Mouse (Mus musculus) G1E (cell line): Measurements from ENCODE around the gene Calm1. TPM values are rescaled to one million over a fixed set of nuclear protein-coding genes. Genes with fewer than 3 reads are reported as not detected.
A peak's percentile ranks its signal among the peaks of the same experiment; 100 is the strongest.

Source experiments
- ATAC-seq: 2 replicates; pipeline ENCODE4 v1.8.0; 2016; ENCODE audit warnings: mild to moderate bottlenecking; ENCODE audit not compliant: insufficient number of reproducible peaks, poor library complexity, low FRiP score, severe bottlenecking; ENCODE audit errors: extremely low read depth
- DNase-seq: peaks from one replicate; pipeline ENCODE4 v3.0.0; 2012; ENCODE audit warnings: low spot score
- H3K27me3 ChIP-seq: 2 replicates; pipeline ENCODE4 v1.6.1; 2012; ENCODE audit warnings: mild to moderate bottlenecking, low read length, inconsistent platforms; ENCODE audit not compliant: insufficient read depth
- H3K36me3 ChIP-seq: replicated peaks from 2 replicates; pipeline ENCODE3; 2012; ENCODE audit warnings: mild to moderate bottlenecking, inconsistent platforms
- H3K4me1 ChIP-seq: 2 replicates; pipeline ENCODE4 v1.6.1; 2012; ENCODE audit warnings: low read depth, low read length, inconsistent platforms, mixed read lengths; ENCODE audit not compliant: insufficient read depth
- H3K4me3 ChIP-seq: 2 replicates; pipeline ENCODE4 v1.5.1; 2012; ENCODE audit warnings: low read depth, mild to moderate bottlenecking, inconsistent platforms, low read length, moderate library complexity, mixed read lengths
- H3K9me3 ChIP-seq: replicated peaks from 2 replicates; pipeline ENCODE4 v1.6.1; 2012; ENCODE audit warnings: inconsistent platforms
- CTCF ChIP-seq: IDR thresholded peaks from 2 replicates; pipeline ENCODE4 v1.5.1; 2012; ENCODE audit warnings: low read depth, low read length, inconsistent platforms, mixed read lengths
- GATA1 ChIP-seq: IDR thresholded peaks from 2 replicates; pipeline ENCODE4 v1.6.1; 2012; ENCODE audit warnings: borderline replicate concordance, low read length, inconsistent platforms, mixed read lengths
- GATA2 ChIP-seq: IDR thresholded peaks from 2 replicates; pipeline ENCODE4 v1.6.1; 2012; ENCODE audit warnings: low read depth, low read length, inconsistent platforms, borderline replicate concordance
- POLR2AphosphoS5 ChIP-seq: IDR thresholded peaks from 2 replicates; pipeline ENCODE4 v1.6.1; 2012; ENCODE audit warnings: low read depth, low read length, inconsistent platforms; ENCODE audit not compliant: insufficient replicate concordance
- TAL1 ChIP-seq: conservative IDR thresholded peaks from 2 replicates; pipeline ENCODE4 v1.6.1; 2012; ENCODE audit warnings: low read depth, low read length, inconsistent platforms, mixed read lengths
- polyA plus RNA-seq: library from polyadenylated mRNA; stranded (reverse); fragments of >175 nt; gene quantifications from 2 replicates; pipeline ENCODE4 v1.2.3, GENCODE M21; 2012
- total RNA-seq, 2 experiments: library from RNA; stranded (forward) in 1 of 2; stranded (reverse) in 1 of 2; fragments of 200-1000 nt in 1 of 2; fragments of >200 nt in 1 of 2; fragmentation: Nextera tagmentation in 1 of 2; gene quantifications; 2 replicates each; pipeline ENCODE4 v1.2.3; 2014 to 2017

The Calm1 gene
- total and polyA plus RNA-seq, 3 experiments = 749 to 1,086 (median 853) TPM

DNA sequence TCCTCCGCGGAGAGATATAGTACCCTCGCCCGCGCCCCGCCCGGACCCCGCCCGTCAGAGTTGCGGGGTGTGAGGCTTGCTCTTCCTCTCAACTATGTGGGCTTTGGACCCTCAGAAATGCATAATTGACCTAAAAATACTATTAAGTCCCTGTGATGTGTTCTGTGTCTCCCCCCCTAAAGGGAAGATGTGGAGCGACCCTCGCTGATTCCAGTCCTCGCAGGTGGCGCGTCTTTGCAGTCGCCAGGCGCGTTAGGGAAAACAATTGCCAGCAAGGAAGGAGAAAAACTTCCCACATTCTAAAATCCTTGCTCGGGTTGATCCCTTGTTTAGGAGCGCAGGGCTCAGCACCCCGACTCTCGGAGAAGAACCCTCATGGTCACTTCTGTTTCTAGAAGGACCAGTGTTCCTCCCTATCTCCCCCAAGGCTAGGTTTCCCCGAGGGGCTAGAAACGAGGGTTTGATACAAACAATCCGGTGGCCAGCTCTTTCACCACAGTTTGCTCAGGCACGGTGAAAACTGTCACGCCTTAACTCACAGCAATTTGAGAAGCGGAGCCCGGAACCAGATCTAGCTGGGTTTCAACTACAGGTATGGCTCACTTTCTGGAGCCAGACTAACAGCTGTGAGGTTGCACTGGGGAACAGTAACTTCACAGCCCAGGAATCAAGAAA, 11.3 kb upstream of the Calm1 start:
- peaks cover 55% of the 10 kb centered on the region for H3K4me1 ChIP-seq
- ATAC-seq = no peak
- peaks cover 4% of the 10 kb centered on the region for H3K9me3 ChIP-seq
- peak; percentile 43 for DNase-seq
- peak overlapping the region; percentile 75 for H3K4me3 ChIP-seq
- H3K27me3 ChIP-seq = peaks cover 5% of the 10 kb centered on the region; the same call in 1 of the 2 replicates
- TF ChIP-seq CTCF = no peak
- TF ChIP-seq TAL1 = no peak
- no peak for TF ChIP-seq GATA1
- TF ChIP-seq GATA2 = no peak
- TF ChIP-seq POLR2AphosphoS5 = no peak
- H3K36me3 ChIP-seq = no peaks in the 10 kb centered on the region

DNA sequence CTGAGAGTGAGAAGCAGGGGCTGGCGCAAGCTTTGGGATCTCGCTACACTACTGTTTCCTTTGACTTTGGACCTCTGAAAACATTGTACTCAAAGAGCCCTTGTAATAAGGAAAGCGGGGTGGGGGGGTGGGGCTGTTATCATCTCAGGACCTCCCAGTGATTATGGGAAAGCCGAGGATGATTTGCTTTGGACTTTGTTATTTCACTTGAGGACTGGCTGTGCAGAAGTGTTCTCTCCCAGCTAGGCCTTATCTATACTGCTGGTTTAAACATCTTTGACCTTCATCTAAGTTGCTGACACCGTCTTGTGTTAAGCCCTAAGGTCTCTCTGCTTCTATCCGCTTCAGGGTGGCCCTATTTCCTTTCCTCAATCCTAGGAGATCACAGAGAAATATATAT, 8.4 kb upstream of the Calm1 start:
- DNase-seq = no peak
- H3K27me3 ChIP-seq = peaks cover 7% of the 10 kb centered on the region
- TF ChIP-seq GATA1 = no peak
- no peak for TF ChIP-seq TAL1
- no peak for TF ChIP-seq GATA2
- TF ChIP-seq CTCF = no peak
- TF ChIP-seq POLR2AphosphoS5 = no peak
- no peak overlapping the region for H3K4me3 ChIP-seq
- H3K9me3 ChIP-seq = no peaks in the 10 kb centered on the region
- ATAC-seq = no peak
- peaks cover 35% of the 10 kb centered on the region for H3K4me1 ChIP-seq
- H3K36me3 ChIP-seq = no peaks in the 10 kb centered on the region

DNA sequence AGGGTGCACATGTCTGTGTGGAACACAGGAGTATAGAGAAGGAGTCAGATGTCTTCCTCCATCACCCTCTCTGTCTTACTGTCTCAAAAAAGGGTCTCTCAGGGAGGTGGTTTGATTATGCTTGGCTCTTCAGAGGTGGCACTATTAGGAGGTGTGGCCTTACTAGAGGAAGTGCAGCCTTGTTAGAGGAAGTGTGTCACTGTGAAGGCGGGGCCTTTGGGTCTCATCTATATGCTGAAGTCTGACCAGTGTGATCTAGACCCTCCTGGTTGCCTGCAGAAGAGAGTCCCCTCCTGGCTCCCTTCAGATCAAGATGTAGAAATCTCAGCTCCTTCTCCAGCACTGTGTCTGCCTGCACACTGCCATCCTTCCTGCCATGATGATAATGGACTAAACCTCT, 5.1 kb upstream of the Calm1 start:
- DNase-seq = no peak
- Histone ChIP-seq H3K4me3 (no peak overlapping the region), H3K9me3 (no peaks in the 10 kb centered on the region), H3K4me1 (peaks cover 27% of the 10 kb centered on the region), H3K27me3 (peaks cover 10% of the 10 kb centered on the region), H3K36me3 (no peaks in the 10 kb centered on the region)
- no peak for ATAC-seq
- TF ChIP-seq TAL1 (no peak), GATA1 (no peak), GATA2 (no peak), CTCF (no peak), POLR2AphosphoS5 (no peak)

DNA sequence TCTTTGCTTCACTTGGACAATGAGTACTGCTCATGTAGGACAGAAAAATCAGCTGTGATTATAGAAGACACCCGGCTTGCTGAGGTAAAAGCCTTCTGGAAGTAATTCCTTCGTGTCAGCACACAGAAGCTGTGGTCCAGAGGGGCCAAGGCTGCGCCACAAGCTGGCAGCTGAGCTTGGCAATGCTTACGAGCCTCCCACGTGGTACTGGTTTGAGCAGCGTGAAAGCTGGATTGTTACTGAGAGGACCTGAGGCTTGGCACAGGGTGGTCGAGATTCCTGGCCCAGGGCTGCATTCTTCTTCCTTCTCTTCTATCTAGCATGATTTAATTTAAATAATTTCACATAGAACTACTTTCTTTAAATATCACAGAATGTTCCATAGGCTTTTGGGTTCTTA, 2.4 kb upstream of the Calm1 start:
- H3K36me3 ChIP-seq = peaks cover 2% of the 10 kb centered on the region
- peaks cover 7% of the 10 kb centered on the region for H3K27me3 ChIP-seq
- ATAC-seq (no peak), DNase-seq (no peak)
- TF ChIP-seq GATA2 = no peak
- no peak for TF ChIP-seq POLR2AphosphoS5
- TF ChIP-seq GATA1 = no peak
- TF ChIP-seq CTCF = no peak
- TF ChIP-seq TAL1 = no peak
- H3K4me1 ChIP-seq = peaks cover 31% of the 10 kb centered on the region
- no peak overlapping the region for H3K4me3 ChIP-seq
- no peaks in the 10 kb centered on the region for H3K9me3 ChIP-seq

GRCm38 (mm10) chr12:100199891-100200644, 833 bp downstream of the Calm1 start:
- Histone ChIP-seq H3K27me3 (peaks cover 5% of the 10 kb centered on the region), H3K36me3 (peaks cover 33% of the 10 kb centered on the region), H3K9me3 (no peaks in the 10 kb centered on the region), H3K4me3 (peak overlapping the region; percentile 75), H3K4me1 (peaks cover 45% of the 10 kb centered on the region)
- TF ChIP-seq GATA1 (no peak), GATA2 (no peak), CTCF (no peak), POLR2AphosphoS5 (no peak), TAL1 (no peak)
- DNase-seq = peak; percentile 95
- ATAC-seq = no peak; the same call in 1 of the 2 replicates

- Histone ChIP-seq H3K9me3 (no peaks in the 10 kb centered on the region), H3K4me1 (peaks cover 48% of the 10 kb centered on the region), H3K36me3 (peaks cover 41% of the 10 kb centered on the region), H3K4me3 (peak overlapping the region; percentile 75), H3K27me3 (peaks cover 3% of the 10 kb centered on the region)
- DNase-seq (peak; percentile 74), ATAC-seq (peak; percentile 10)
- TF ChIP-seq POLR2AphosphoS5 (peak; percentile 87; the same call in 1 of the 2 replicates), CTCF (no peak)
Measured at GRCm38 (mm10) chr12:100200645-100201362, 1.6 kb downstream of the Calm1 start.
